Mouse (Mus musculus): ENCODE measurements around the gene Havcr1.

- TF ChIP-seq GATA1 (IDR thresholded peaks at IDR 0.05; ENCODE audit: low read length) (no peak), TAL1 (IDR thresholded peaks at IDR 0.05; ENCODE audit: low read length) (no peak)
These were observed 36.6 kb upstream of the Havcr1 start for GRCm38 (mm10) chr11:46698278-46698655.

Measured in erythroblast, embryonic 14.5 days (primary cell).